Mouse (Mus musculus): ENCODE data around the gene Pak1ip1. TPM values are rescaled to one million over a fixed set of nuclear protein-coding genes. Genes with fewer than 3 reads are reported as not detected.
"Not testable (repeated sequence)": the region's sequence is repeated elsewhere in the genome, so short reads cannot be mapped to it uniquely, and the experiment has no call there.

The Pak1ip1 gene
- polyA plus RNA-seq, 1 experiment from 2014 or later: 55.1 TPM

DNA sequence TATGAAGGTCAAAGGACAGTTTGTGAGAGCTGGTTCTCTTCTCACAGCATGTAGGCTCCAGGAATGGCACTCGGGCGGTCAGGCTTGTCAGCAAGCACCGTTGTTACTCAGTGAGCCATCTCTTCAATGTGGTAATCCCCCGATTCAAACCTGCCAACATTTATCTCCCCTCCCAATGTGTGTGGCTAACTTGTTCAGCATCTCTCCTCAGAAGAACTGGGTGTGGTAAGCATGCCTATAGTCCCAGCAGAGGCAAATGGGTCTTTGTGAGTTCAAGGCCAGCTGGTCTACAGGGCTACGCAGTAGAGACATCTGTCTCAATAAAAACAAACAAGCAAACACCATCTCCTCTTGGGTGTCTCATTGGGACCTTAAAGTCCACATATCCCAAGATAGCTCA is 27.8 kb upstream of the Pak1ip1 start:
- Histone ChIP-seq H3K27me3 (replicated peaks; ENCODE audit: control insufficient read depth, insufficient read depth, low read length) (no peaks in the 10 kb centered on the region), H3K4me3 (ENCODE audit: low read length) (no peak overlapping the region), H3K9me3 (ENCODE audit: control insufficient read depth, low read length) (no peaks in the 10 kb centered on the region), H3K36me3 (ENCODE audit: control insufficient read depth, insufficient read depth, low read length) (no peaks in the 10 kb centered on the region), H3K4me1 (ENCODE audit: control insufficient read depth, insufficient read depth, low read depth, low read length) (no peaks in the 10 kb centered on the region), H3K4me2 (ENCODE audit: low read length) (no peak overlapping the region), H3K27ac (ENCODE audit: low read depth, low read length) (no peak overlapping the region), H3K9ac (ENCODE audit: low read depth, low read length) (no peak overlapping the region)
- 81% methylated on average over 5 of the region's 5 CpGs for WGBS
- no peak for ATAC-seq

- Histone ChIP-seq H3K36me3 (ENCODE audit: control insufficient read depth, insufficient read depth, low read length) (no peaks in the 10 kb centered on the region), H3K27me3 (replicated peaks; ENCODE audit: control insufficient read depth, insufficient read depth, low read length) (no peaks in the 10 kb centered on the region), H3K4me2 (ENCODE audit: low read length) (no peak overlapping the region), H3K27ac (ENCODE audit: low read depth, low read length) (no peak overlapping the region), H3K9me3 (ENCODE audit: control insufficient read depth, low read length) (no peaks in the 10 kb centered on the region), H3K9ac (ENCODE audit: low read depth, low read length) (no peak overlapping the region), H3K4me3 (ENCODE audit: low read length) (no peak overlapping the region), H3K4me1 (ENCODE audit: control insufficient read depth, insufficient read depth, low read depth, low read length) (no peaks in the 10 kb centered on the region)
- ATAC-seq: no peak
- 10% methylated on average over 7 of the region's 7 CpGs for WGBS
Measured at GRCm38 (mm10) chr13:40977609-40978008, 23.2 kb upstream of the Pak1ip1 start.

DNA sequence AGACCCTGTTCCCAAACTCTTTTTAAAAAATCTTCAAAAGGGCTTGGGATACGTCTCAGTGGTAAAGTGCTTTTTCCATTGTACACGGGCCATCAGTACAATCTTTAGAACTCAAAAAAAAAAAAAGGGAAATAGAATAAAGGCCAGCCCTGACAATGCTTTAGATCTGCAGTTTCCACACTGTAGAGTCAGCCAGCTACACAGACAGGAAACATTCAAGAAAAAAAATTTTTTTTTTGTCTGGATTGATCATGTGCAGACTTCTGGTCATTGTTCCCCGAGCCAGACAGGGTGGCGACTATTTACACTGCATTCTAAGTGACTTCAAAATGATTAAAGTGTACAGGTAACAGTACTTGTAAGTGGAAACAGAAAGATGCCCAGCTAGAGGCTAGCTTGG is 22.2 kb upstream of the Pak1ip1 start:
- no peak overlapping the region for H3K4me3 ChIP-seq (ENCODE audit: low read length)
- H3K27ac ChIP-seq (ENCODE audit: low read depth, low read length): no peak overlapping the region
- H3K4me1 ChIP-seq (ENCODE audit: control insufficient read depth, insufficient read depth, low read depth, low read length): no peaks in the 10 kb centered on the region
- WGBS: 76% methylated on average over 4 of the region's 4 CpGs
- H3K9me3 ChIP-seq (ENCODE audit: control insufficient read depth, low read length): no peaks in the 10 kb centered on the region
- no peak for ATAC-seq
- H3K9ac ChIP-seq (ENCODE audit: low read depth, low read length): no peak overlapping the region
- no peak overlapping the region for H3K4me2 ChIP-seq (ENCODE audit: low read length)
- no peaks in the 10 kb centered on the region for H3K27me3 ChIP-seq (replicated peaks; ENCODE audit: control insufficient read depth, insufficient read depth, low read length)
- no peaks in the 10 kb centered on the region for H3K36me3 ChIP-seq (ENCODE audit: control insufficient read depth, insufficient read depth, low read length)

GRCm38 (mm10) chr13:40979321-40979720 is 21.5 kb upstream of the Pak1ip1 start:
- H3K36me3 ChIP-seq (ENCODE audit: control insufficient read depth, insufficient read depth, low read length): no peaks in the 10 kb centered on the region
- 74% methylated on average over 2 of the region's 2 CpGs for WGBS
- H3K4me2 ChIP-seq (ENCODE audit: low read length): no peak overlapping the region
- ATAC-seq: no peak
- H3K9me3 ChIP-seq (ENCODE audit: control insufficient read depth, low read length): no peaks in the 10 kb centered on the region
- no peak overlapping the region for H3K4me3 ChIP-seq (ENCODE audit: low read length)
- H3K27me3 ChIP-seq (replicated peaks; ENCODE audit: control insufficient read depth, insufficient read depth, low read length): no peaks in the 10 kb centered on the region
- no peak overlapping the region for H3K27ac ChIP-seq (ENCODE audit: low read depth, low read length)
- H3K4me1 ChIP-seq (ENCODE audit: control insufficient read depth, insufficient read depth, low read depth, low read length): no peaks in the 10 kb centered on the region
- H3K9ac ChIP-seq (ENCODE audit: low read depth, low read length): no peak overlapping the region

DNA sequence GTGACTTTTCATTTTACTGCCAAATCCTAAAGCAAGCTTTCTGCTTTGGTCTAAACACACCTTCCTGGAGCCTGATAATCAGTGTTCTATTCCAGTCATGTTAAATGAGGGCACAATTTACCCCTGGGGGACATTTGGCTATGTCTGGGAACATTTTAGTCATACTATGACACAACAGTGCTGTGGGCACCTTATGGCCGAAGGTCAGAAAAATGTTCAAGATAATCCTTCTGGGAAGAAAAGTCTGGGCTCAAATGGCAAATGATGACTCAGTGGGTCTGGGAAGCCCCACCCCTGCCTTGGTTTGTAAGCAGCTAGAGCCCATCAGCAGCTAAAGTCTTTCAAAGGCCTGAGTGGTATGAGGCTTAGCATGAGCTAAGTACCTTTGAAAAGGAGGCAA is 18.1 kb upstream of the Pak1ip1 start:
- H3K27ac ChIP-seq (ENCODE audit: low read depth, low read length): no peak overlapping the region
- H3K4me2 ChIP-seq (ENCODE audit: low read length): no peak overlapping the region
- no peak overlapping the region for H3K4me3 ChIP-seq (ENCODE audit: low read length)
- no peak for ATAC-seq
- no peaks in the 10 kb centered on the region for H3K4me1 ChIP-seq (ENCODE audit: control insufficient read depth, insufficient read depth, low read depth, low read length)
- no peaks in the 10 kb centered on the region for H3K9me3 ChIP-seq (ENCODE audit: control insufficient read depth, low read length)
- no peak overlapping the region for H3K9ac ChIP-seq (ENCODE audit: low read depth, low read length)
- H3K36me3 ChIP-seq (ENCODE audit: control insufficient read depth, insufficient read depth, low read length): no peaks in the 10 kb centered on the region
- 79% methylated on average over 1 of the region's 1 CpGs for WGBS
- H3K27me3 ChIP-seq (replicated peaks; ENCODE audit: control insufficient read depth, insufficient read depth, low read length): no peaks in the 10 kb centered on the region

GRCm38 (mm10) chr13:40986081-40986480 is 14.7 kb upstream of the Pak1ip1 start:
- no peak overlapping the region for H3K9ac ChIP-seq (ENCODE audit: low read depth, low read length)
- no peak overlapping the region for H3K27ac ChIP-seq (ENCODE audit: low read depth, low read length)
- H3K27me3 ChIP-seq (replicated peaks; ENCODE audit: control insufficient read depth, insufficient read depth, low read length): no peaks in the 10 kb centered on the region
- no peaks in the 10 kb centered on the region for H3K4me1 ChIP-seq (ENCODE audit: control insufficient read depth, insufficient read depth, low read depth, low read length)
- H3K4me3 ChIP-seq (ENCODE audit: low read length): no peak overlapping the region
- H3K36me3 ChIP-seq (ENCODE audit: control insufficient read depth, insufficient read depth, low read length): no peaks in the 10 kb centered on the region
- ATAC-seq: no peak
- H3K4me2 ChIP-seq (ENCODE audit: low read length): no peak overlapping the region
- H3K9me3 ChIP-seq (ENCODE audit: control insufficient read depth, low read length): no peaks in the 10 kb centered on the region
- WGBS: 94% methylated on average over 5 of the region's 5 CpGs

- not testable (repeated sequence) for ATAC-seq; H3K4me1 ChIP-seq (ENCODE audit: control insufficient read depth, insufficient read depth, low read depth, low read length); H3K9ac ChIP-seq (ENCODE audit: low read depth, low read length); H3K36me3 ChIP-seq (ENCODE audit: control insufficient read depth, insufficient read depth, low read length); H3K9me3 ChIP-seq (ENCODE audit: control insufficient read depth, low read length); H3K27me3 ChIP-seq (replicated peaks; ENCODE audit: control insufficient read depth, insufficient read depth, low read length); H3K4me3 ChIP-seq (ENCODE audit: low read length); H3K4me2 ChIP-seq (ENCODE audit: low read length); H3K27ac ChIP-seq (ENCODE audit: low read depth, low read length)
- 69% methylated on average over 4 of the region's 4 CpGs for WGBS
Measured at GRCm38 (mm10) chr13:40987608-40988303, 13.1 kb upstream of the Pak1ip1 start.

DNA sequence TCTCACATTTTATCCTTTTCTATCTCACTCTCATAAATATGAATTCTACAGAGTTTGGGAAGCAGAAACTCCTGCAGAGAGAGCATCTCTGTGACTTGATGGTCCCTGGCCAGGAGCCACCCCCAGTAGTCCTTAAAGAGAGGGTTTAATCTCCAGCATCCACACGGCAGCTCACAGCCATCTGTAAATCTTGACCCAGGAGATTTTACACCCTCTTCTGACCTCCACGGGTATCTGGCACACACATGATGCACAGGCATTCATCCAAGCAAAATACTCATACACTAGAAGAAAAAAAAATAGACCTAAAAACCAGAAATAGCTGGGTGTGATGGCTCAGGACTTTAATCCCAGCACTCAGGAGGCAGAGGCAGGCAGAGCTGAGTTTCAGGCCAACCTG is 12.4 kb upstream of the Pak1ip1 start:
- H3K4me1 ChIP-seq (ENCODE audit: control insufficient read depth, insufficient read depth, low read depth, low read length): no peaks in the 10 kb centered on the region
- no peaks in the 10 kb centered on the region for H3K36me3 ChIP-seq (ENCODE audit: control insufficient read depth, insufficient read depth, low read length)
- no peak overlapping the region for H3K4me3 ChIP-seq (ENCODE audit: low read length)
- no peaks in the 10 kb centered on the region for H3K9me3 ChIP-seq (ENCODE audit: control insufficient read depth, low read length)
- no peak overlapping the region for H3K9ac ChIP-seq (ENCODE audit: low read depth, low read length)
- no peaks in the 10 kb centered on the region for H3K27me3 ChIP-seq (replicated peaks; ENCODE audit: control insufficient read depth, insufficient read depth, low read length)
- no peak for ATAC-seq
- no peak overlapping the region for H3K4me2 ChIP-seq (ENCODE audit: low read length)
- 60% methylated on average over 2 of the region's 2 CpGs for WGBS
- H3K27ac ChIP-seq (ENCODE audit: low read depth, low read length): no peak overlapping the region

GRCm38 (mm10) chr13:40994487-40995263 is 6.1 kb upstream of the Pak1ip1 start:
- no peak for ATAC-seq
- no peaks in the 10 kb centered on the region for H3K27me3 ChIP-seq (replicated peaks; ENCODE audit: control insufficient read depth, insufficient read depth, low read length)

More at GRCm38 (mm10) chr13:40994487-40995263, 6.1 kb upstream of the Pak1ip1 start:
- H3K9me3 ChIP-seq (ENCODE audit: control insufficient read depth, low read length): no peaks in the 10 kb centered on the region
- no peaks in the 10 kb centered on the region for H3K4me1 ChIP-seq (ENCODE audit: control insufficient read depth, insufficient read depth, low read depth, low read length)
- no peak overlapping the region for H3K4me2 ChIP-seq (ENCODE audit: low read length)
- no peak overlapping the region for H3K9ac ChIP-seq (ENCODE audit: low read depth, low read length)
- no peak overlapping the region for H3K4me3 ChIP-seq (ENCODE audit: low read length)
- 19% methylated on average over 8 of the region's 8 CpGs for WGBS
- H3K27ac ChIP-seq (ENCODE audit: low read depth, low read length): no peak overlapping the region
- no peaks in the 10 kb centered on the region for H3K36me3 ChIP-seq (ENCODE audit: control insufficient read depth, insufficient read depth, low read length)
